Mouse (Mus musculus) bone marrow, adult 2 months (tissue): Measurements from ENCODE around the gene Sh3bp5l.

Experiments
- CTCF ChIP-seq: fragments of 200-500 bp; IDR thresholded peaks from 2 replicates; pipeline ENCODE4 v1.5.1; 2011; ENCODE audit warnings: low read length, control low read depth; ENCODE audit not compliant: control insufficient read depth, insufficient read depth
- POLR2A ChIP-seq: fragments of 200-500 bp; IDR thresholded peaks from 2 replicates; pipeline ENCODE4 v1.6.1; 2011; ENCODE audit warnings: low read depth, mild to moderate bottlenecking, control low read depth, low read length, borderline replicate concordance; ENCODE audit not compliant: control insufficient read depth

DNA sequence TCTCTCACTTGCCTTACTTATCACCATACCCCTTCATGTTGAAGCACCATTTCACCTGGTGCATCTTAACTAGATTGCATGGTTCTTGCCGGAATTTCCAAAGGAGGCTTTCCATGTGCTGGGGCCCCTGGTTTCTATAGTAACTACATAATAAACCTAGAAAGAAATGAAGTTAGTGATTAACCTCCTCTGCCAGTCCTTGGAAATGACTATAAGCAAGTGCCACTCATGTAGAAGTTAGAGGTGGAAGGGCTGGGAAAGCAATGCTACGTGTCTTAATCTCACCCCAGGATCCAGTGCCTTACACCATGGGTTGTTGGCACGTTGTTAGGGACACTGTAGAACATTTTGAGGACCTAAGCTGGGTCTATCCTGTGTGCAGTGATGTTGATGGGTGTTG, 33.9 kb downstream of the Sh3bp5l start:
- TF ChIP-seq POLR2A: no peak
- no peak for TF ChIP-seq CTCF
